Mouse (Mus musculus): ENCODE measurements at regions not wholly inside any gene's neighbourhood (a gene's known extent, or its start where the extent isn't known, plus 50 kb on each side); places are given as distances from the start of the nearest gene placed in this dataset.
"Not testable (repeated sequence)": the region's sequence is repeated elsewhere in the genome, so short reads cannot be mapped to it uniquely, and the experiment has no call there.

- DNase-seq (ENCODE audit: low spot score in 2 of 2) = no peak
Measured at GRCm38 (mm10) chr5:42884251-42884650, 348.7 kb upstream of the Cpeb2 start.

GRCm38 (mm10) chr5:42891890-42892289, 341.1 kb upstream of the Cpeb2 start:
- peak; percentile 9 to 25 for DNase-seq (ENCODE audit: low spot score in 2 of 2)

GRCm38 (mm10) chr5:42906136-42906535, 326.8 kb upstream of the Cpeb2 start:
- DNase-seq (ENCODE audit: low spot score in 2 of 2) = peak; percentile 24 to 30

GRCm38 (mm10) chr5:42919328-42919727, 313.6 kb upstream of the Cpeb2 start:
- peak in 1 of 2 experiments; percentile 24 for DNase-seq (ENCODE audit: low spot score in 2 of 2)

- no peak for DNase-seq (ENCODE audit: low spot score in 2 of 2)
Measured at GRCm38 (mm10) chr5:42932106-42932505, 300.9 kb upstream of the Cpeb2 start.

- no peak for DNase-seq (ENCODE audit: low spot score in 2 of 2)
Measured at GRCm38 (mm10) chr5:42959296-42959862, 273.6 kb upstream of the Cpeb2 start.

GRCm38 (mm10) chr5:42966952-42967351, 266.0 kb upstream of the Cpeb2 start:
- not testable (repeated sequence) for DNase-seq (ENCODE audit: low spot score in 2 of 2)

GRCm38 (mm10) chr5:42969209-42969608, 263.8 kb upstream of the Cpeb2 start:
- DNase-seq (ENCODE audit: low spot score in 2 of 2) = no peak

- no peak for DNase-seq (ENCODE audit: low spot score in 2 of 2)
Measured at GRCm38 (mm10) chr5:42969621-42970020, 263.3 kb upstream of the Cpeb2 start.

- no peak for DNase-seq (ENCODE audit: low spot score in 2 of 2)
Measured at GRCm38 (mm10) chr5:42977108-42977507, 255.9 kb upstream of the Cpeb2 start.

GRCm38 (mm10) chr5:42980946-42981650, 251.9 kb upstream of the Cpeb2 start:
- no peak for DNase-seq (ENCODE audit: low spot score in 2 of 2)

GRCm38 (mm10) chr5:42986203-42986602, 246.8 kb upstream of the Cpeb2 start:
- DNase-seq (ENCODE audit: low spot score in 2 of 2) = no peak

- DNase-seq (ENCODE audit: low spot score in 2 of 2) = no peak
Measured at GRCm38 (mm10) chr5:42987710-42988466, 245.1 kb upstream of the Cpeb2 start.

GRCm38 (mm10) chr5:42989287-42989686, 243.7 kb upstream of the Cpeb2 start:
- no peak for DNase-seq (ENCODE audit: low spot score in 2 of 2)

- no peak for DNase-seq (ENCODE audit: low spot score in 2 of 2)
Measured at GRCm38 (mm10) chr5:43024006-43024593, 208.9 kb upstream of the Cpeb2 start.

GRCm38 (mm10) chr5:43031285-43031684, 201.7 kb upstream of the Cpeb2 start:
- no peak for DNase-seq (ENCODE audit: low spot score in 2 of 2)

GRCm38 (mm10) chr5:43031916-43032315, 201.1 kb upstream of the Cpeb2 start:
- DNase-seq (ENCODE audit: low spot score in 2 of 2) = no peak

- no peak for DNase-seq (ENCODE audit: low spot score in 2 of 2)
Measured at GRCm38 (mm10) chr5:43034421-43034820, 198.5 kb upstream of the Cpeb2 start.

- no peak for DNase-seq (ENCODE audit: low spot score in 2 of 2)
Measured at GRCm38 (mm10) chr5:43037592-43037991, 195.4 kb upstream of the Cpeb2 start.

GRCm38 (mm10) chr5:43039525-43039924, 193.4 kb upstream of the Cpeb2 start:
- DNase-seq (ENCODE audit: low spot score in 2 of 2) = no peak

GRCm38 (mm10) chr5:43042585-43042984, 190.4 kb upstream of the Cpeb2 start:
- DNase-seq (ENCODE audit: low spot score in 2 of 2) = no peak

GRCm38 (mm10) chr5:43045860-43046259, 187.1 kb upstream of the Cpeb2 start:
- DNase-seq (ENCODE audit: low spot score in 2 of 2) = no peak

Measured in layer of hippocampus, postnatal 10 days (tissue).